Mouse (Mus musculus) hindbrain, embryonic 16.5 days (tissue): ENCODE measurements around the gene Mgst1. TPM values are rescaled to one million over a fixed set of nuclear protein-coding genes. Genes with fewer than 3 reads are reported as not detected.

Source experiments
- ATAC-seq: fragments of 200-750 bp; cut with Nextera tagmentation; 2 replicates; pipeline ENCODE4 v1.8.0; 2017; ENCODE audit warnings: moderate TSS enrichment, moderate library complexity
- H3K27ac ChIP-seq: fragments of 300-500 bp; sonication (generic); 2 replicates; pipeline ENCODE4 v1.5.1; 2014; ENCODE audit warnings: low read depth, mild to moderate bottlenecking, control low read depth, low read length, moderate library complexity
- H3K27me3 ChIP-seq: fragments of 300-500 bp; sonication (generic); replicated peaks from 2 replicates; pipeline ENCODE4 v1.6.1; 2014; ENCODE audit warnings: low read length; ENCODE audit not compliant: control insufficient read depth, insufficient read depth
- H3K36me3 ChIP-seq: fragments of 300-500 bp; sonication (generic); 2 replicates; pipeline ENCODE4 v1.6.1; 2014; ENCODE audit warnings: mild to moderate bottlenecking, low read length, moderate library complexity, mixed read lengths; ENCODE audit not compliant: control insufficient read depth, insufficient read depth
- H3K4me1 ChIP-seq: fragments of 300-500 bp; sonication (generic); 2 replicates; pipeline ENCODE4 v1.6.1; 2014; ENCODE audit warnings: low read depth, low read length; ENCODE audit not compliant: control insufficient read depth, insufficient read depth
- H3K4me2 ChIP-seq: fragments of 300-500 bp; sonication (generic); 2 replicates; pipeline ENCODE4 v1.6.1; 2014; ENCODE audit warnings: mild to moderate bottlenecking, low read length, control low read depth, moderate library complexity
- H3K4me3 ChIP-seq: fragments of 300-500 bp; sonication (generic); 2 replicates; pipeline ENCODE4 v1.5.1; 2014; ENCODE audit warnings: mild to moderate bottlenecking, low read length, control low read depth, moderate library complexity
- H3K9ac ChIP-seq: fragments of 300-500 bp; sonication (generic); 2 replicates; pipeline ENCODE4 v1.6.1; 2014; ENCODE audit warnings: low read depth, mild to moderate bottlenecking, control low read depth, low read length, moderate library complexity
- H3K9me3 ChIP-seq: fragments of 300-500 bp; sonication (generic); 2 replicates; pipeline ENCODE4 v1.6.1; 2014; ENCODE audit warnings: mild to moderate bottlenecking, low read length, moderate library complexity; ENCODE audit not compliant: control insufficient read depth
- WGBS: fragments of 180-500 bp; shearing (Covaris S2); extraction: QIAGEN DNeasy Blood & Tissue Kit; methylation state at CpG from one replicate; pipeline ENCODE4 v1.1.7; 2014; 5-methylcytosine and 5-hydroxymethylcytosine counted together
- polyA plus RNA-seq: library from polyadenylated mRNA; unstranded; fragments of >200 nt; fragmentation: Nextera tagmentation; extraction: Ambion mirVana; gene quantifications from 2 replicates; pipeline ENCODE4 v1.2.1, GENCODE M21; 2015

Mgst1 gene
- polyA plus RNA-seq, 1 experiment from 2014 or later = 111 TPM

- Histone ChIP-seq H3K4me2 (no peak overlapping the region), H3K27me3 (no peaks in the 10 kb centered on the region), H3K27ac (no peak overlapping the region), H3K4me1 (no peaks in the 10 kb centered on the region), H3K9ac (no peak overlapping the region), H3K36me3 (no peaks in the 10 kb centered on the region), H3K9me3 (no peaks in the 10 kb centered on the region), H3K4me3 (no peak overlapping the region)
- ATAC-seq = no peak
- WGBS = 60% methylated on average over 3 of the region's 3 CpGs
Observed at GRCm38 (mm10) chr6:138130541-138130940, 9.6 kb upstream of the Mgst1 start.

GRCm38 (mm10) chr6:138140336-138140735 is 220 bp downstream of the Mgst1 start:
- H3K9me3 ChIP-seq = no peaks in the 10 kb centered on the region
- H3K4me3 ChIP-seq = peak overlapping the region; percentile 41
- H3K36me3 ChIP-seq = no peaks in the 10 kb centered on the region
- H3K27ac ChIP-seq = peak overlapping the region; percentile 42; the same call in 1 of the 2 replicates
- H3K27me3 ChIP-seq = no peaks in the 10 kb centered on the region
- H3K4me1 ChIP-seq = peaks cover 5% of the 10 kb centered on the region
- H3K4me2 ChIP-seq = peak overlapping the region; percentile 59
- H3K9ac ChIP-seq = peak overlapping the region; percentile 47
- ATAC-seq = peak; percentile 82
- WGBS = under 1% methylated on average over 16 of the region's 16 CpGs

- Histone ChIP-seq H3K27ac (no peak overlapping the region), H3K9ac (no peak overlapping the region), H3K4me1 (peaks cover 5% of the 10 kb centered on the region), H3K4me3 (peak overlapping the region; percentile 41), H3K9me3 (no peaks in the 10 kb centered on the region), H3K36me3 (no peaks in the 10 kb centered on the region), H3K27me3 (no peaks in the 10 kb centered on the region), H3K4me2 (peak overlapping the region; percentile 59)
- 34% methylated on average over 4 of the region's 4 CpGs for WGBS
- ATAC-seq = peak; percentile 68
Observed at GRCm38 (mm10) chr6:138141111-138141592, 1.0 kb downstream of the Mgst1 start.

- 84% methylated on average over 7 of the region's 7 CpGs for WGBS
Observed at GRCm38 (mm10) chr6:138142604-138143003, 2.5 kb downstream of the Mgst1 start.

GRCm38 (mm10) chr6:138143450-138143849 is 3.3 kb downstream of the Mgst1 start:
- Histone ChIP-seq H3K4me3 (no peak overlapping the region), H3K4me1 (peaks cover 5% of the 10 kb centered on the region), H3K36me3 (no peaks in the 10 kb centered on the region), H3K9me3 (no peaks in the 10 kb centered on the region), H3K27me3 (no peaks in the 10 kb centered on the region), H3K27ac (no peak overlapping the region), H3K4me2 (no peak overlapping the region), H3K9ac (no peak overlapping the region)
- WGBS = 86% methylated on average over 3 of the region's 3 CpGs
- ATAC-seq = no peak

More at GRCm38 (mm10) chr6:138142604-138143003, 2.5 kb downstream of the Mgst1 start:
- no peak overlapping the region for H3K4me3 ChIP-seq
- no peak for ATAC-seq
- H3K27me3 ChIP-seq = no peaks in the 10 kb centered on the region
- H3K27ac ChIP-seq = no peak overlapping the region
- no peak overlapping the region for H3K9ac ChIP-seq
- no peaks in the 10 kb centered on the region for H3K9me3 ChIP-seq
- peaks cover 5% of the 10 kb centered on the region for H3K4me1 ChIP-seq
- no peaks in the 10 kb centered on the region for H3K36me3 ChIP-seq
- H3K4me2 ChIP-seq = no peak overlapping the region

- Histone ChIP-seq H3K9me3 (0 out of 2 replicates have a peak, but pooled peaks cover 2% of the 10 kb centered on the region), H3K27ac (no peak overlapping the region), H3K36me3 (no peaks in the 10 kb centered on the region; the same call in 1 of the 2 replicates), H3K4me3 (no peak overlapping the region), H3K4me2 (no peak overlapping the region), H3K4me1 (no peaks in the 10 kb centered on the region), H3K27me3 (no peaks in the 10 kb centered on the region), H3K9ac (no peak overlapping the region)
- 33% methylated on average over 5 of the region's 5 CpGs for WGBS
- no peak for ATAC-seq
Observed at GRCm38 (mm10) chr6:138153111-138153510, 13.0 kb downstream of the Mgst1 start.

GRCm38 (mm10) chr6:138163920-138164319 is 23.8 kb downstream of the Mgst1 start:
- no peak for ATAC-seq
- Histone ChIP-seq H3K27ac (no peak overlapping the region), H3K9me3 (no peaks in the 10 kb centered on the region), H3K9ac (no peak overlapping the region), H3K4me2 (no peak overlapping the region), H3K4me3 (no peak overlapping the region), H3K27me3 (no peaks in the 10 kb centered on the region), H3K36me3 (no peaks in the 10 kb centered on the region), H3K4me1 (no peaks in the 10 kb centered on the region)
- 78% methylated on average over 7 of the region's 7 CpGs for WGBS

- H3K4me2 ChIP-seq = no peak overlapping the region
- 71% methylated on average over 15 of the region's 15 CpGs for WGBS
- H3K9me3 ChIP-seq = no peaks in the 10 kb centered on the region
- ATAC-seq = peak; percentile 88
- no peak overlapping the region for H3K27ac ChIP-seq
- no peaks in the 10 kb centered on the region for H3K36me3 ChIP-seq
- H3K9ac ChIP-seq = no peak overlapping the region
- no peak overlapping the region for H3K4me3 ChIP-seq
- no peaks in the 10 kb centered on the region for H3K4me1 ChIP-seq
- H3K27me3 ChIP-seq = no peaks in the 10 kb centered on the region
Observed at GRCm38 (mm10) chr6:138171480-138172224, 31.5 kb downstream of the Mgst1 start.
